Mouse (Mus musculus): Measurements from ENCODE around the gene Pard3b. TPM values are rescaled to one million over a fixed set of nuclear protein-coding genes. Genes with fewer than 3 reads are reported as not detected.

Gene Pard3b
- polyA plus RNA-seq, 1 experiment from 2014 or later, result 8.8 TPM

- no peaks in the 10 kb centered on the region for H3K9me3 ChIP-seq (ENCODE audit: control insufficient read depth, low read length)
- no peak overlapping the region for H3K4me3 ChIP-seq (ENCODE audit: low read depth, low read length)
- H3K36me3 ChIP-seq (ENCODE audit: control insufficient read depth, insufficient read depth, low read length), result no peaks in the 10 kb centered on the region
- H3K9ac ChIP-seq (ENCODE audit: low read length), result no peak overlapping the region
- WGBS, result 73% methylated on average over 2 of the region's 2 CpGs
- no peak overlapping the region for H3K27ac ChIP-seq (ENCODE audit: low read depth, low read length)
- ATAC-seq (ENCODE audit: low FRiP score) (no peak), DNase-seq (ENCODE audit: low spot score, missing footprints) (no peak)
- no peak overlapping the region for H3K4me2 ChIP-seq
- no peaks in the 10 kb centered on the region for H3K4me1 ChIP-seq (ENCODE audit: control insufficient read depth, insufficient read depth, low read length)
- no peaks in the 10 kb centered on the region for H3K27me3 ChIP-seq (ENCODE audit: control insufficient read depth, insufficient read depth, low read length)
Measured at GRCm38 (mm10) chr1:61933574-61933973, 294.9 kb downstream of the Pard3b start.

GRCm38 (mm10) chr1:61934760-61935159, 296.1 kb downstream of the Pard3b start:
- Histone ChIP-seq H3K4me1 (ENCODE audit: control insufficient read depth, insufficient read depth, low read length) (no peaks in the 10 kb centered on the region), H3K27ac (ENCODE audit: low read depth, low read length) (no peak overlapping the region), H3K27me3 (ENCODE audit: control insufficient read depth, insufficient read depth, low read length) (no peaks in the 10 kb centered on the region), H3K36me3 (ENCODE audit: control insufficient read depth, insufficient read depth, low read length) (no peaks in the 10 kb centered on the region), H3K4me3 (ENCODE audit: low read depth, low read length) (no peak overlapping the region), H3K4me2 (no peak overlapping the region), H3K9me3 (ENCODE audit: control insufficient read depth, low read length) (no peaks in the 10 kb centered on the region), H3K9ac (ENCODE audit: low read length) (no peak overlapping the region)
- no peak for ATAC-seq (ENCODE audit: low FRiP score)
- WGBS, result 88% methylated on average over 4 of the region's 4 CpGs
- DNase-seq (ENCODE audit: low spot score, missing footprints), result no peak

- ATAC-seq (ENCODE audit: low FRiP score) (no peak), DNase-seq (ENCODE audit: low spot score, missing footprints) (no peak)
- H3K9ac ChIP-seq (ENCODE audit: low read length), result no peak overlapping the region
- no peaks in the 10 kb centered on the region for H3K36me3 ChIP-seq (ENCODE audit: control insufficient read depth, insufficient read depth, low read length)
- H3K4me2 ChIP-seq, result no peak overlapping the region
- H3K27ac ChIP-seq (ENCODE audit: low read depth, low read length), result no peak overlapping the region
- no peaks in the 10 kb centered on the region for H3K27me3 ChIP-seq (ENCODE audit: control insufficient read depth, insufficient read depth, low read length)
- no peaks in the 10 kb centered on the region; the same call in 1 of the 2 replicates for H3K9me3 ChIP-seq (ENCODE audit: control insufficient read depth, low read length)
- 94% methylated on average over 10 of the region's 10 CpGs for WGBS
- H3K4me1 ChIP-seq (ENCODE audit: control insufficient read depth, insufficient read depth, low read length), result no peaks in the 10 kb centered on the region
- no peak overlapping the region for H3K4me3 ChIP-seq (ENCODE audit: low read depth, low read length)
Measured at GRCm38 (mm10) chr1:61939882-61940281, 301.3 kb downstream of the Pard3b start.

GRCm38 (mm10) chr1:61961533-61961932, 322.9 kb downstream of the Pard3b start:
- 93% methylated on average over 9 of the region's 9 CpGs for WGBS
- Histone ChIP-seq H3K4me2 (no peak overlapping the region), H3K9me3 (ENCODE audit: control insufficient read depth, low read length) (no peaks in the 10 kb centered on the region), H3K27me3 (ENCODE audit: control insufficient read depth, insufficient read depth, low read length) (no peaks in the 10 kb centered on the region), H3K27ac (ENCODE audit: low read depth, low read length) (no peak overlapping the region), H3K4me1 (ENCODE audit: control insufficient read depth, insufficient read depth, low read length) (no peaks in the 10 kb centered on the region), H3K4me3 (ENCODE audit: low read depth, low read length) (no peak overlapping the region), H3K36me3 (ENCODE audit: control insufficient read depth, insufficient read depth, low read length) (no peaks in the 10 kb centered on the region), H3K9ac (ENCODE audit: low read length) (no peak overlapping the region)
- DNase-seq (ENCODE audit: low spot score, missing footprints), result no peak
- no peak for ATAC-seq (ENCODE audit: low FRiP score)

GRCm38 (mm10) chr1:61962571-61962970, 323.9 kb downstream of the Pard3b start:
- WGBS, result 86% methylated on average over 4 of the region's 4 CpGs
- Histone ChIP-seq H3K4me1 (ENCODE audit: control insufficient read depth, insufficient read depth, low read length) (no peaks in the 10 kb centered on the region), H3K9ac (ENCODE audit: low read length) (no peak overlapping the region), H3K36me3 (ENCODE audit: control insufficient read depth, insufficient read depth, low read length) (no peaks in the 10 kb centered on the region), H3K4me2 (no peak overlapping the region), H3K27ac (ENCODE audit: low read depth, low read length) (no peak overlapping the region), H3K27me3 (ENCODE audit: control insufficient read depth, insufficient read depth, low read length) (no peaks in the 10 kb centered on the region), H3K9me3 (ENCODE audit: control insufficient read depth, low read length) (no peaks in the 10 kb centered on the region), H3K4me3 (ENCODE audit: low read depth, low read length) (no peak overlapping the region)
- DNase-seq (ENCODE audit: low spot score, missing footprints) (no peak), ATAC-seq (ENCODE audit: low FRiP score) (no peak)

- H3K4me2 ChIP-seq, result no peak overlapping the region
- H3K27me3 ChIP-seq (ENCODE audit: control insufficient read depth, insufficient read depth, low read length), result no peaks in the 10 kb centered on the region
- no peak overlapping the region for H3K9ac ChIP-seq (ENCODE audit: low read length)
- no peaks in the 10 kb centered on the region for H3K36me3 ChIP-seq (ENCODE audit: control insufficient read depth, insufficient read depth, low read length)
- no peak overlapping the region for H3K27ac ChIP-seq (ENCODE audit: low read depth, low read length)
- ATAC-seq (ENCODE audit: low FRiP score), result no peak
- H3K4me1 ChIP-seq (ENCODE audit: control insufficient read depth, insufficient read depth, low read length), result 0 out of 2 replicates have a peak, but pooled peaks cover 3% of the 10 kb centered on the region
- H3K4me3 ChIP-seq (ENCODE audit: low read depth, low read length), result no peak overlapping the region
- no peaks in the 10 kb centered on the region for H3K9me3 ChIP-seq (ENCODE audit: control insufficient read depth, low read length)
- DNase-seq (ENCODE audit: low spot score, missing footprints), result peak; percentile 84
- 75% methylated on average over 3 of the region's 3 CpGs for WGBS
Measured at GRCm38 (mm10) chr1:61967124-61967523, 328.5 kb downstream of the Pard3b start.

GRCm38 (mm10) chr1:61967807-61968206, 329.2 kb downstream of the Pard3b start:
- H3K36me3 ChIP-seq (ENCODE audit: control insufficient read depth, insufficient read depth, low read length), result no peaks in the 10 kb centered on the region
- DNase-seq (ENCODE audit: low spot score, missing footprints), result no peak
- H3K4me3 ChIP-seq (ENCODE audit: low read depth, low read length), result no peak overlapping the region
- H3K9ac ChIP-seq (ENCODE audit: low read length), result no peak overlapping the region
- no peak overlapping the region for H3K4me2 ChIP-seq
- H3K4me1 ChIP-seq (ENCODE audit: control insufficient read depth, insufficient read depth, low read length), result 0 out of 2 replicates have a peak, but pooled peaks cover 3% of the 10 kb centered on the region
- H3K27ac ChIP-seq (ENCODE audit: low read depth, low read length), result no peak overlapping the region
- H3K27me3 ChIP-seq (ENCODE audit: control insufficient read depth, insufficient read depth, low read length), result no peaks in the 10 kb centered on the region
- no peaks in the 10 kb centered on the region for H3K9me3 ChIP-seq (ENCODE audit: control insufficient read depth, low read length)
- 42% methylated on average over 4 of the region's 4 CpGs for WGBS
- peak; percentile 75 for ATAC-seq (ENCODE audit: low FRiP score)

- Histone ChIP-seq H3K27me3 (ENCODE audit: control insufficient read depth, insufficient read depth, low read length) (no peaks in the 10 kb centered on the region), H3K27ac (ENCODE audit: low read depth, low read length) (no peak overlapping the region), H3K36me3 (ENCODE audit: control insufficient read depth, insufficient read depth, low read length) (no peaks in the 10 kb centered on the region), H3K9ac (ENCODE audit: low read length) (no peak overlapping the region), H3K4me1 (ENCODE audit: control insufficient read depth, insufficient read depth, low read length) (peaks cover 5% of the 10 kb centered on the region; the same call in 1 of the 2 replicates), H3K4me2 (no peak overlapping the region), H3K9me3 (ENCODE audit: control insufficient read depth, low read length) (no peaks in the 10 kb centered on the region), H3K4me3 (ENCODE audit: low read depth, low read length) (no peak overlapping the region)
- ATAC-seq (ENCODE audit: low FRiP score), result peak; percentile 63
- WGBS, result 25% methylated on average over 3 of the region's 3 CpGs
- DNase-seq (ENCODE audit: low spot score, missing footprints), result no peak
Measured at GRCm38 (mm10) chr1:61997711-61998110, 359.1 kb downstream of the Pard3b start.

GRCm38 (mm10) chr1:62008811-62009210, 370.2 kb downstream of the Pard3b start:
- no peak overlapping the region for H3K27ac ChIP-seq (ENCODE audit: low read depth, low read length)
- ATAC-seq (ENCODE audit: low FRiP score), result no peak
- no peaks in the 10 kb centered on the region for H3K36me3 ChIP-seq (ENCODE audit: control insufficient read depth, insufficient read depth, low read length)
- DNase-seq (ENCODE audit: low spot score, missing footprints), result no peak
- no peak overlapping the region for H3K4me2 ChIP-seq
- 88% methylated on average over 2 of the region's 2 CpGs for WGBS
- H3K4me3 ChIP-seq (ENCODE audit: low read depth, low read length), result no peak overlapping the region
- no peaks in the 10 kb centered on the region for H3K27me3 ChIP-seq (ENCODE audit: control insufficient read depth, insufficient read depth, low read length)
- no peak overlapping the region for H3K9ac ChIP-seq (ENCODE audit: low read length)
- no peaks in the 10 kb centered on the region for H3K4me1 ChIP-seq (ENCODE audit: control insufficient read depth, insufficient read depth, low read length)
- H3K9me3 ChIP-seq (ENCODE audit: control insufficient read depth, low read length), result no peaks in the 10 kb centered on the region

GRCm38 (mm10) chr1:62011712-62012111, 373.1 kb downstream of the Pard3b start:
- H3K27me3 ChIP-seq (ENCODE audit: control insufficient read depth, insufficient read depth, low read length), result no peaks in the 10 kb centered on the region
- H3K27ac ChIP-seq (ENCODE audit: low read depth, low read length), result no peak overlapping the region
- DNase-seq (ENCODE audit: low spot score, missing footprints) (no peak), ATAC-seq (ENCODE audit: low FRiP score) (no peak)
- no peak overlapping the region for H3K4me2 ChIP-seq
- no peak overlapping the region for H3K4me3 ChIP-seq (ENCODE audit: low read depth, low read length)
- H3K4me1 ChIP-seq (ENCODE audit: control insufficient read depth, insufficient read depth, low read length), result peaks cover 3% of the 10 kb centered on the region; the same call in 1 of the 2 replicates
- no peaks in the 10 kb centered on the region for H3K36me3 ChIP-seq (ENCODE audit: control insufficient read depth, insufficient read depth, low read length)
- 88% methylated on average over 4 of the region's 4 CpGs for WGBS
- H3K9me3 ChIP-seq (ENCODE audit: control insufficient read depth, low read length), result no peaks in the 10 kb centered on the region
- no peak overlapping the region for H3K9ac ChIP-seq (ENCODE audit: low read length)

All from midbrain, embryonic 11.5 days (tissue).